Mouse (Mus musculus) intestine, embryonic 16.5 days (tissue): Measurements from ENCODE around the gene Ssbp2. TPM values are rescaled to one million over a fixed set of nuclear protein-coding genes. Genes with fewer than 3 reads are reported as not detected.

Experiments used
- ATAC-seq: fragments of 200-750 bp; cut with Nextera tagmentation; 2 replicates; pipeline ENCODE4 v1.8.0; 2017; ENCODE audit warnings: moderate TSS enrichment, moderate library complexity
- H3K27ac ChIP-seq: fragments of 300-500 bp; sonication (generic); 2 replicates; pipeline ENCODE4 v1.5.1; 2014; ENCODE audit warnings: mild to moderate bottlenecking, low read length
- H3K27me3 ChIP-seq: fragments of 300-500 bp; sonication (generic); replicated peaks from 2 replicates; pipeline ENCODE4 v1.6.1; 2014; ENCODE audit warnings: low read length, control low read depth, mixed read lengths; ENCODE audit not compliant: control insufficient read depth, insufficient read depth
- H3K36me3 ChIP-seq: fragments of 300-500 bp; sonication (generic); 2 replicates; pipeline ENCODE4 v1.6.1; 2014; ENCODE audit warnings: low read length, control low read depth; ENCODE audit not compliant: control insufficient read depth, insufficient read depth
- H3K4me1 ChIP-seq: fragments of 300-500 bp; sonication (generic); 2 replicates; pipeline ENCODE4 v1.6.1; 2014; ENCODE audit warnings: low read length, control low read depth, mixed read lengths; ENCODE audit not compliant: control insufficient read depth, insufficient read depth
- H3K4me2 ChIP-seq: fragments of 300-500 bp; sonication (generic); 2 replicates; pipeline ENCODE4 v1.6.1; 2014; ENCODE audit warnings: low read depth, low read length, control low read depth
- H3K4me3 ChIP-seq: fragments of 300-500 bp; sonication (generic); 2 replicates; pipeline ENCODE4 v1.5.1; 2014; ENCODE audit warnings: mild to moderate bottlenecking, low read length
- H3K9ac ChIP-seq: fragments of 300-500 bp; sonication (generic); 2 replicates; pipeline ENCODE4 v1.6.1; 2014; ENCODE audit warnings: low read depth, low read length
- H3K9me3 ChIP-seq: fragments of 300-500 bp; sonication (generic); 2 replicates; pipeline ENCODE4 v1.6.1; 2016; ENCODE audit warnings: low read length, control low read depth; ENCODE audit not compliant: control insufficient read depth
- WGBS: fragments of 180-500 bp; shearing (Covaris S2); extraction: QIAGEN DNeasy Blood & Tissue Kit; methylation state at CpG from one replicate; pipeline ENCODE4 v1.1.7; 2014; 5-methylcytosine and 5-hydroxymethylcytosine counted together
- polyA plus RNA-seq: library from polyadenylated mRNA; unstranded; fragments of >200 nt; fragmentation: Nextera tagmentation; extraction: Ambion mirVana; gene quantifications from 2 replicates; pipeline ENCODE4 v1.2.1, GENCODE M21; 2015

Ssbp2 gene
- polyA plus RNA-seq, 1 experiment from 2014 or later = 78.7 TPM

DNA sequence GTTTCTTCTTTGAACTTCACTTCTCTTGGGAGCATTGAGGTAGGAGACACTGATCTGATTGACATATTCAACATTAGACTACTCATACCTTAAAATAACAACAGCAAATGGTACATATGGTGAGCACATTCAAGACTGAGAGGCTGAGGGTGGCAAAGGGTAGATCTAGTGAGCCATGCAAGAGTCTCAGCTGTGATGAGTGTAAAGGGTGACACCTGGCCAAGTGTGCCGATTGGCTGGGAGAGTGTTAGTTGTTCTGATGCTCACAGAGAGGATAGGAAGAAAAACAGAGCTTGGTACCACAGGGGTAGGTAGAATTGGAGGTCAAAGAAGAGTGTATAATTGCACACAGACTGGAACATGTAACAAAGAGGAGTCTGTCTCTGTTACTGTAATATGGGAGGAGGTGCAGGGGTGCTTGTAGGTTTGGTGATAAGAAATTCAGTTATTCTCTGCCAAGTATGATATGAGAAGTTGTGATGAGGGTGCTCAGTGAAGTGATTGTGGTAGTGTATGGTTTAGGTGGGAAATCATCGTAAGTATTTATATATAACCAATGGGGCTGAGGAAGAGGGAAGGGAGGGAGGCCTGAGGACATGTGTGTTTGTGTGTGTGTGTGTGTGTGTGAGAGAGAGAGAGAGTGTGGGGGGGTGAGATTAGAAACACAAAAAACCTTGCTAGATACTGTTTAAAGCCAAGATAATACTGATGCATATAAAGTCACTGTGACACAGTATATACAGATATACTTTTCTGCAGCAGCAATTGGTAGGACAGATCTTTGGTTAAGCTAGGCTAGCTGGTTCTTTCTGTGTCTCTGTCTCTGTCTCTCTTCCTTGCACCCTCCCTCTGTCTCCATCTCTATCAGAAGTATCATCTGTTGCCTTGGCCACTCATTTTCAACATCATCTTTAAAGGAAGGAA lies 80.3 kb downstream of the Ssbp2 start:
- H3K4me3 ChIP-seq = no peak overlapping the region
- H3K9me3 ChIP-seq = no peaks in the 10 kb centered on the region
- no peak for ATAC-seq
- WGBS = 94% methylated on average over 2 of the region's 2 CpGs
- no peaks in the 10 kb centered on the region for H3K27me3 ChIP-seq
- no peak overlapping the region for H3K9ac ChIP-seq
- H3K36me3 ChIP-seq = 0 out of 2 replicates have a peak, but pooled peaks cover 3% of the 10 kb centered on the region
- no peak overlapping the region for H3K4me2 ChIP-seq
- H3K4me1 ChIP-seq = no peaks in the 10 kb centered on the region
- no peak overlapping the region for H3K27ac ChIP-seq

DNA sequence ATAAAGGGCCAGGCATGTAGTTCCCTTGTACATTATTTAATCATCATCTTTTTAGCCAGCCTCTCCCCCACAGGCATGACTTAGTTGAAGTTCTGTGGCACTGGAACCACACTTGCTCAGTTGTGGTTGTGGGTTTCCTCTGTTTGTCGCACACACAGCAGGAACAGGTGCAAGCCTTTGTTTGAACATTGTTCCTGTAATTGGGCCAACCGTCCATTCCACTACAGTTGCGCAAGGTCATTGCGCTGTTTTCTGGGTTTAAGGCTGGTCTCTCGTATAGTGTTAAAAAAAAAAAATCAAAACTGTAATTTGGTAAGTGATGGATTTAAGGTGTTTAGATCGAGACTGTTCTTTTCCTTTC lies 81.0 kb downstream of the Ssbp2 start:
- no peak overlapping the region for H3K4me3 ChIP-seq
- no peak overlapping the region for H3K4me2 ChIP-seq
- 96% methylated on average over 6 of the region's 6 CpGs for WGBS
- no peaks in the 10 kb centered on the region for H3K4me1 ChIP-seq
- no peak for ATAC-seq
- no peaks in the 10 kb centered on the region for H3K27me3 ChIP-seq
- H3K27ac ChIP-seq = no peak overlapping the region
- no peaks in the 10 kb centered on the region for H3K9me3 ChIP-seq
- H3K9ac ChIP-seq = no peak overlapping the region
- H3K36me3 ChIP-seq = 0 out of 2 replicates have a peak, but pooled peaks cover 3% of the 10 kb centered on the region

DNA sequence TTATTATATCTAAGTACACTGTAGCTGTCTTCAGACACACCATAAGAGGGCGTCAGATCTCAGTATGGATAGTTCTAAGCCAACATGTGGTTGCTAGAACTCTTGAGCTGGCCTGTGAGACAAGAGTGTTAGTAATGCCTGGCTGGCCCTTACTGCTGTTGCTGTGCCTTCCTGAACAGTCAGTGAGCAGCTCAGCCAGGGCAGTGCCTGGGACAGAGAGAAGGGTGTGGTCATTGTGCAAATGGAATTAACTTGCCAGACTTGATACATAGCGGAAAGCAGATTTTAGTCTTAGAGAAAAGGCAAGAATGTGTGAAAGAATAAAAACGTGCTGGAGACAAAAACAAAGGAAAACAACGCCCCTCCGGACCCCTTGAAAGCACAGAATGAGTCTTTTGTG lies 83.5 kb downstream of the Ssbp2 start:
- Histone ChIP-seq H3K9ac (no peak overlapping the region), H3K4me3 (no peak overlapping the region), H3K36me3 (0 out of 2 replicates have a peak, but pooled peaks cover 3% of the 10 kb centered on the region), H3K9me3 (no peaks in the 10 kb centered on the region), H3K27me3 (no peaks in the 10 kb centered on the region), H3K27ac (no peak overlapping the region), H3K4me1 (no peaks in the 10 kb centered on the region), H3K4me2 (no peak overlapping the region)
- 79% methylated on average over 5 of the region's 5 CpGs for WGBS
- no peak for ATAC-seq

DNA sequence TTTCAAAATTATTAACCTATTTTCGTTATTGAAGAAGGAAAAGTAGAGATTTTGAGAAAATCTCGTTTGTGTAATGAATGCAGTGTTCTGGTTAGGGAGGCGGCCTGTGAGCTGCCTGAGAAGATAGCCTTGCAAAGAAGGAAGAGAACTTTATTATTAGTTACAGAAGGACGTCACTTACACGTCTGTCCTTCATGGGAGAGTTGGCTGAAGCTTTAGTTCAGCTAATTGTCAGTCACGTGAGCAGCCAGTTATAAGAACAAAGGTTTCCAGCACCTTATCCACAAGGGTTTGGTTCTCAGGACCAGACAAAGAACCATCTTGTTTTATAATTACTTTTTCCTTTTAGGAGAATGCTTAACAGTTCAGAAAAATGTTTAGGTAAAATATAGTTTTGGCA lies 104.0 kb downstream of the Ssbp2 start:
- 70% methylated on average over 6 of the region's 6 CpGs for WGBS
- H3K9me3 ChIP-seq = no peaks in the 10 kb centered on the region

DNA sequence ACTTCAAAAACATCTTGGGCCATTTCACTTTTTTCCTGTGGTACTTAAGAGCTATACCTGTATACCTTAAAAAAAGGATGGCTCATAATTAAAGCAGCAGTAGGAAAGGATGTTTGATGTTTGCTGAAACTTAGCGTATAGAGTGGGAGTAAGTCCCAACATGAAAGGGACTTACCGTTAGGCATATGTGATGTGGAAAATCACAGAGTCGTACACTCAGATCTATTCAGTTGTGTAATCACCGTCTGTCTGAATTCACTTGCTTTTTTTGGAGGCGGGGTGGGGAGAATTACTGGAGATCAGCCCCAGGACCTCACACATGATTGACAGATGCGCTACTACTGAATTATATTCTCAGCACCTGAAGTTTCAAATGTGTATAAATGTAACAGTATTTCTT lies 104.7 kb downstream of the Ssbp2 start:
- Histone ChIP-seq H3K4me1 (no peaks in the 10 kb centered on the region), H3K9ac (no peak overlapping the region), H3K9me3 (no peaks in the 10 kb centered on the region), H3K27me3 (no peaks in the 10 kb centered on the region), H3K36me3 (no peaks in the 10 kb centered on the region), H3K4me2 (no peak overlapping the region), H3K27ac (no peak overlapping the region), H3K4me3 (no peak overlapping the region)
- WGBS = 84% methylated on average over 6 of the region's 6 CpGs
- no peak for ATAC-seq

More for the DNA sequence above, 104.0 kb downstream of the Ssbp2 start:
- Histone ChIP-seq H3K4me2 (no peak overlapping the region), H3K9ac (no peak overlapping the region), H3K27me3 (no peaks in the 10 kb centered on the region), H3K4me3 (no peak overlapping the region), H3K4me1 (no peaks in the 10 kb centered on the region), H3K27ac (no peak overlapping the region), H3K36me3 (no peaks in the 10 kb centered on the region)
- no peak for ATAC-seq

DNA sequence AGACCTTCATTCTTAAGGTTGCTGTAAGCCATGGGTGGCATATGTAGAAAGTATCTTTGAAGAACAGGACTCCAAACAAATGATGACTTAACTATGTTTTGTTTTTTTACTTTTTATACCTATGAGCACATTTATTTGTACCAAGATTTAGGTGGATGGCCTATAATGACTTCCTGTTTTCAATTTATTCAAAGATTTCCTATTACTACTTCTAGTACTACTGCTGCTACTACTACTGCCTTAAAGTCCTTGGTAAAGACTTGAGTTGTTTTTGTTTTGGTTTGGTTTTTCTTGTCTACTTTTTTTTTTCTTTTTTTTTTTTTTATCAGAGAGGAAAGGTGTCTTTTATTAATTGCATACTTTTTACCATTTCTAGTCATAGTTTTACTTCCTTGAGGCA lies 121.4 kb downstream of the Ssbp2 start:
- no peak for ATAC-seq
- no peaks in the 10 kb centered on the region for H3K4me1 ChIP-seq
- H3K27me3 ChIP-seq = no peaks in the 10 kb centered on the region
- H3K9ac ChIP-seq = no peak overlapping the region
- H3K9me3 ChIP-seq = no peaks in the 10 kb centered on the region
- H3K4me2 ChIP-seq = no peak overlapping the region
- no peaks in the 10 kb centered on the region for H3K36me3 ChIP-seq
- no peak overlapping the region for H3K27ac ChIP-seq
- no peak overlapping the region for H3K4me3 ChIP-seq

DNA sequence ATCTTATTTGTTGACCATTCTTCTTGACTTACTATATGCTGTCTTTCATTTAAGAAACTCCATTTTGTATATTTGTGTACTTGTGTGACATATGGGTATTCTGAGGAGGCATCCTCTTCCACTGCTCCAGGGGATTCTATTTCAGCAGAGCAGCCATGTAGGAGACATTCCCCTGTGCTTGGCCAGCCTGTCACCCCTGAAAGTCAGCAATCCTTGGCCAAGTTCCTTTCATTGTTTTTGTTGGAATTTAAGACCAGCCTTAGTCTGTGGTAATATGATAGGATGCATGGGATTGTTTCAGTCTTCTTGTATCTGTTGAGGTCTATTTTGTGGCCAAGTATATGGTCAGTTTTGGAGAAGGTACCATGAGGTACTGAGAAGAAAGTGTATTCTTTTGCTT lies 122.1 kb downstream of the Ssbp2 start:
- Histone ChIP-seq H3K9ac (no peak overlapping the region), H3K4me3 (no peak overlapping the region), H3K27ac (no peak overlapping the region), H3K4me2 (no peak overlapping the region), H3K27me3 (no peaks in the 10 kb centered on the region), H3K9me3 (no peaks in the 10 kb centered on the region), H3K4me1 (no peaks in the 10 kb centered on the region), H3K36me3 (no peaks in the 10 kb centered on the region)
- ATAC-seq = no peak

DNA sequence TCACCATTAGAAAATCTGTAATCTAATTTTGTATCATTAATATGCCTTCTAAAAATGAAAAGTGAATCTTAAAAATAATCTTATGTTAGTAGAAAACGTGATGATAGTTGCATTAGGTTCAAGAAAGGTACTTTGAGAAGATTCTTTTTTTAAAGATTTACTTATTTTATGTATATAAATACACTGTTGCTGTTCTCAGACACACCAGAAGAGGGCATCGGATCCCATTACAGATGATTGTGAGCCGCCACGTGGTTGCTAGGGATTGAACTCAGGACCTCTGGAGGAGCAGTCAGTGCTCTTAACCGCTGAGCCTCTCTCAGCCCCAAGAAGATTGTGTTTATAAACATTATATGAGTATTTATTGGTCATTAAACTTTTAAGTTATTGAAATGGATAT lies 126.3 kb downstream of the Ssbp2 start:
- Histone ChIP-seq H3K36me3 (no peaks in the 10 kb centered on the region), H3K4me2 (no peak overlapping the region), H3K27ac (no peak overlapping the region), H3K9me3 (no peaks in the 10 kb centered on the region), H3K9ac (no peak overlapping the region), H3K4me1 (no peaks in the 10 kb centered on the region), H3K27me3 (no peaks in the 10 kb centered on the region), H3K4me3 (no peak overlapping the region)
- no peak for ATAC-seq
- WGBS = 65% methylated on average over 5 of the region's 5 CpGs

DNA sequence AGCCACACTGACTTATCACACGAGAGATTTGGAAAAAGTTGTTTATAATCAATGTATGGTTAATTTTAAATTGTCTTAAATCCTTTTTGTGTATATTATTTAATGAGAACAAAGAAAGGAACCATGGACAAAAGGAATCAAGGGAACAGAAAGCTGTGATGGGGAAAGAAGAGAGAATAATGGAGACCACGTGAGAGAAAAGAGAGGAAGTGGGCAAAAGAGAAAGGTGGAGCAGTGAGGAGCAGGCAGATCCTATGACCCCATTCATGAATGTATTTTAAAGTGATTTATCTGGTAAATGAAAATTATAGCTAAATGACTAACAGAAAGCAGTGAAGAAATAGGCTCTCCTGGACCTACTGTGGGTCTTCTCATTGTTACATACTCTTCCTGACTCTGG lies 128.4 kb downstream of the Ssbp2 start:
- no peak for ATAC-seq
- H3K4me2 ChIP-seq = no peak overlapping the region
- 77% methylated on average over 2 of the region's 2 CpGs for WGBS

DNA sequence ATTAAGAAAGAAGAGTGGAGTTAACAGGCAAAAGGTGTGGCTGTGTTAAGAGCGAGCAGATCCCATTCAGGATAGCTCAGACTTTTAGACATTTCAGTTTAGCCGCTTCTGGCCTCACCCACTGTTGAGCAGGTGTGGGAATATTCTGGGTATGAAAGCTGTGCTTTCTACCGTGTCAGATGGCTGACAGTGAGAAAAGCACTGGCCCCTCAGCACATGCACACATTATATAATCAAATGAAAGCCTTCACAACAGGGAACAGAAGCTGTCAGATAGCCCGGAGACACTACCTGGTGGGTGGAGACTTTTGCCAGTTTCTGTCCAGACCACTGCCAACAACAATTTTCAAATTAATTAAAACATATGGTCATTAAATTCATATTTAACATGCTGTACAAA lies 131.8 kb downstream of the Ssbp2 start:
- Histone ChIP-seq H3K9ac (no peak overlapping the region), H3K27me3 (no peaks in the 10 kb centered on the region), H3K4me3 (no peak overlapping the region), H3K36me3 (no peaks in the 10 kb centered on the region), H3K27ac (no peak overlapping the region), H3K9me3 (no peaks in the 10 kb centered on the region), H3K4me2 (no peak overlapping the region), H3K4me1 (no peaks in the 10 kb centered on the region)
- 78% methylated on average over 4 of the region's 4 CpGs for WGBS
- ATAC-seq = no peak

More for the DNA sequence above, 128.4 kb downstream of the Ssbp2 start:
- Histone ChIP-seq H3K27ac (no peak overlapping the region), H3K9me3 (no peaks in the 10 kb centered on the region), H3K4me1 (no peaks in the 10 kb centered on the region), H3K9ac (no peak overlapping the region), H3K27me3 (no peaks in the 10 kb centered on the region), H3K36me3 (no peaks in the 10 kb centered on the region), H3K4me3 (no peak overlapping the region)
